Mouse (Mus musculus) myocyte (in vitro differentiated cells): ENCODE results near the gene Fbxo3. TPM values are rescaled to one million over a fixed set of nuclear protein-coding genes. Genes with fewer than 3 reads are reported as not detected.
"Not testable (repeated sequence)": the region's sequence is repeated elsewhere in the genome, so short reads cannot be mapped to it uniquely, and the experiment has no call there.

ENCODE experiments used
- H3K27me3 ChIP-seq: one replicate; pipeline ENCODE4 v1.6.1; 2011; ENCODE audit not compliant: control insufficient read depth, insufficient read depth, insufficient read length
- H3K36me3 ChIP-seq: one replicate; pipeline ENCODE4 v1.6.1; 2011; ENCODE audit not compliant: control insufficient read depth, insufficient read depth
- H3K4me2 ChIP-seq: one replicate; pipeline ENCODE4 v1.6.1; 2011; ENCODE audit warnings: low read depth, control low read depth
- H3K4me3 ChIP-seq: one replicate; pipeline ENCODE4 v1.5.1; 2011; ENCODE audit warnings: mild to moderate bottlenecking, control low read depth, moderate library complexity
- H3K79me2 ChIP-seq: one replicate; pipeline ENCODE4 v1.6.1; 2011; ENCODE audit not compliant: control insufficient read depth, insufficient read depth
- H3ac ChIP-seq: one replicate; pipeline ENCODE4 v1.6.1; 2011; ENCODE audit not compliant: control insufficient read depth, insufficient read length
- CEBPB ChIP-seq: IDR thresholded peaks from 2 replicates; pipeline ENCODE4 v1.6.1; 2011; ENCODE audit warnings: mild to moderate bottlenecking, moderate library complexity; ENCODE audit not compliant: poor library complexity, insufficient read depth, severe bottlenecking
- E2F4 ChIP-seq: IDR thresholded peaks from one replicate; pipeline ENCODE4 v1.6.1; 2011; ENCODE audit warnings: mild to moderate bottlenecking, control low read depth, moderate library complexity; ENCODE audit not compliant: insufficient read depth
- MYOG ChIP-seq, 3 experiments: IDR thresholded peaks; one replicate each; pipeline ENCODE4 v1.6.1; 2011; ENCODE audit warnings: control low read depth in 2 of 3, low read depth in 2 of 3, mild to moderate bottlenecking in 2 of 3; ENCODE audit not compliant: insufficient read length in 2 of 3, control insufficient read depth in 1 of 3, insufficient read depth in 1 of 3
- POLR2A ChIP-seq: IDR thresholded peaks from one replicate; pipeline ENCODE4 v1.6.1; 2011; ENCODE audit warnings: low read depth, mild to moderate bottlenecking, control low read depth, moderate library complexity; ENCODE audit not compliant: insufficient read length
- POLR2AphosphoS2 ChIP-seq: IDR thresholded peaks from one replicate; pipeline ENCODE4 v1.6.1; 2011; ENCODE audit warnings: low read depth, control low read depth; ENCODE audit not compliant: insufficient read length
- REST ChIP-seq: IDR thresholded peaks from one replicate; pipeline ENCODE4 v1.6.1; 2011; ENCODE audit warnings: mild to moderate bottlenecking, control low read depth, moderate library complexity; ENCODE audit not compliant: insufficient read depth, insufficient read length
- SRF ChIP-seq: IDR thresholded peaks from one replicate; pipeline ENCODE4 v1.6.1; 2011; ENCODE audit warnings: low read depth; ENCODE audit not compliant: control insufficient read depth, insufficient read length
- TCF12 ChIP-seq: IDR thresholded peaks from one replicate; pipeline ENCODE4 v1.6.1; 2011; ENCODE audit warnings: mild to moderate bottlenecking, control low read depth; ENCODE audit not compliant: poor library complexity, insufficient read depth, severe bottlenecking
- USF1 ChIP-seq: IDR thresholded peaks from one replicate; pipeline ENCODE4 v1.6.1; 2011; ENCODE audit warnings: low read depth, mild to moderate bottlenecking, control low read depth, moderate library complexity
- polyA plus RNA-seq: library from polyadenylated mRNA; unstranded; fragments of >200 nt; fragmentation: generic; extraction: Trizol; gene quantifications from one replicate; pipeline ENCODE4 v1.2.1, GENCODE M21; 2012; ENCODE audit warnings: missing spikeins

The Fbxo3 gene
- polyA plus RNA-seq, 1 experiment = 9.3 TPM

DNA sequence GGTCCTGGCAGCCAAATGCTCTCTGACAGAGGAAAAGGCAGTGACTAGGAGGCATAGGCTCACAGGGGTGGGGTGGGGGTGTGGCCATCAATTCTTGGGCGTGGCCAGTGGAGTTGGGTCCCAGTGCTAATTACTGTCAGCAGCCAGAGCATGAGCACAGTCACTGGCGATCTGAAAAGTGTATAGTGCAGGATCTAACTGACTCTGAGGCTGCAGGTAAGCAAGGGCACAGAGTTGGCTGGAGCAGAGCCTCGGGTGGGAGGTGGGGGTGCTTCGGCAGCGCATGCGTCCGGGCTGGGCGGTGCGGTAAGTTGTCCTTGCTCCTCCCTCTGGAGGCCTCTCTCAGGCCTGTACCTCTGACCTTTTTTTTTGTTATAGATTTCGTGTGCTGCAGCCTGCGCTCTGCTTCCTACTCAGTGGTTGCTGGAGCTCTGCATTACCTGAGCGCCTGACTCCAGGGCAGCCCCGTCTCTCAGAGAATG lies 42.2 kb downstream of the Fbxo3 start, which contains the start of gene Cd59b:
TSS of gene Cd59b (plus strand) at position 146 of the 482 bp plus-strand sequence.
- H3K4me2 ChIP-seq = no peak within 1 kb of the TSS
- H3K4me3 ChIP-seq = no peak within 1 kb of the TSS

GRCm38 (mm10) chr2:104078285-104078684 lies 50.8 kb downstream of the Fbxo3 start:
- not testable (repeated sequence) for H3K27me3 ChIP-seq, H3K36me3 ChIP-seq, H3ac ChIP-seq, H3K4me2 ChIP-seq, H3K79me2 ChIP-seq, H3K4me3 ChIP-seq

More for the DNA sequence above, 42.2 kb downstream of the Fbxo3 start, which contains the start of gene Cd59b:
- H3K27me3 ChIP-seq = peaks cover 3% of the 10 kb centered on the region
- H3ac ChIP-seq = no peak within 1 kb of the TSS
- H3K79me2 ChIP-seq = no peaks in the 10 kb centered on the region
- TF ChIP-seq E2F4 (no peak), USF1 (no peak), POLR2AphosphoS2 (no peak), MYOG (IDR thresholded peaks at IDR 0.05; ENCODE audit: control insufficient read depth in 1 of 3, insufficient read depth in 1 of 3, insufficient read length in 2 of 3, low read depth in 2 of 3) (no peak), POLR2A (no peak), TCF12 (no peak), REST (no peak)
- no peaks in the 10 kb centered on the region for H3K36me3 ChIP-seq

- not testable (repeated sequence) for H3ac ChIP-seq, H3K79me2 ChIP-seq, H3K36me3 ChIP-seq, H3K27me3 ChIP-seq, H3K4me2 ChIP-seq, H3K4me3 ChIP-seq
These were observed 54.0 kb downstream of the Fbxo3 start for GRCm38 (mm10) chr2:104081436-104082050.

- H3K4me3 ChIP-seq = no peak overlapping the region
- H3ac ChIP-seq = no peak overlapping the region
- TF ChIP-seq MYOG (IDR thresholded peaks at IDR 0.05; ENCODE audit: control insufficient read depth in 1 of 3, insufficient read depth in 1 of 3, insufficient read length in 2 of 3, low read depth in 2 of 3) = no peak
- TF ChIP-seq SRF = no peak
- TF ChIP-seq CEBPB = no peak
- no peak for TF ChIP-seq POLR2AphosphoS2
- TF ChIP-seq USF1 = no peak
- no peak for TF ChIP-seq REST
- no peak for TF ChIP-seq POLR2A
- no peak for TF ChIP-seq TCF12
- TF ChIP-seq E2F4 = no peak
- H3K27me3 ChIP-seq = no peaks in the 10 kb centered on the region
- no peaks in the 10 kb centered on the region for H3K79me2 ChIP-seq
- H3K36me3 ChIP-seq = no peaks in the 10 kb centered on the region
- no peak overlapping the region for H3K4me2 ChIP-seq
These were observed 55.0 kb downstream of the Fbxo3 start for GRCm38 (mm10) chr2:104082474-104082873.

DNA sequence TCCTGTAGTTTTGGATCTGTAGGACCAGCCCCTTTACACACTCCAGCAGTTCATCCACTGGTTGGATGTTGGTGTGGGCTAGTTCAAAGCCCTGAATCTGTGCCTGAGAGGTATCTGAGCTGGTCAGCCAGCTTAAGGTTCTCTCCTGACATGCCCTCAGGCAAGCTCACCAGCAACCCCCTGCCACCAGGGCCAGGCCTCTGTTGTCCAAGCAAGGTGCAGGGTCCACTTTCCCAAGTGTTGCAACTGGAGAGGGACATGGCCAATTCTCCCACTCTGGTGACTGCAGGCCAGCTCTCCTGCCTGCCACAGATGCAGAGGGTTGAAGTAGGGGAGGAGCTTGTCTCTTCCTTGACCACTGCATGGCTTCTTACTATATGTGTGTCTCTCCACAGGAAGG lies 56.5 kb downstream of the Fbxo3 start:
- not testable (repeated sequence) for H3K4me2 ChIP-seq, H3K27me3 ChIP-seq, H3K79me2 ChIP-seq, H3ac ChIP-seq, H3K4me3 ChIP-seq, H3K36me3 ChIP-seq

- H3K4me3 ChIP-seq, H3K79me2 ChIP-seq, H3K4me2 ChIP-seq, H3K36me3 ChIP-seq, H3K27me3 ChIP-seq, H3ac ChIP-seq: not testable (repeated sequence)
These were observed 60.0 kb downstream of the Fbxo3 start for GRCm38 (mm10) chr2:104087562-104087961.

DNA sequence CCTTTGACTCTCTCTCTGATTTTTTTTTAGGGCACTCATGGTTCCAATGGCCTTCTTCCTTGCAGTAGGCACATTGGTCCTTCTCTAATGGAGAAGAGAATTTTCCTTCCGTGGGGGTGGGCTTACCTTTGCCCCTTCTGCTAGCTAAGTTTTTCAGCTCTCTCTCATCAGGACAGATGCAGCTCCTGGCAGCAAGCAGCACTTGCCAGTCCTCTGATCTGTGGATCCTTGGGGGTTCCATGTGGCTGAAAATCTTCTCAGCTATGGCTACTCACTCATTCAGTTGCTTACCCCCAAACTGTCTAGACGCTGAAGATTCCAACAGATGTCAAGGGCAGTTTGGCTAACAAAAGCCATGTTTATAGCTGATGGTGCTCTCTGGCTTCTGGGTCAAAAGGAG lies 65.8 kb downstream of the Fbxo3 start:
- H3K4me3 ChIP-seq = no peak overlapping the region
- H3K27me3 ChIP-seq = peaks cover 7% of the 10 kb centered on the region
- no peaks in the 10 kb centered on the region for H3K79me2 ChIP-seq
- no peak for TF ChIP-seq MYOG (IDR thresholded peaks at IDR 0.05; ENCODE audit: control insufficient read depth in 1 of 3, insufficient read depth in 1 of 3, insufficient read length in 2 of 3, low read depth in 2 of 3)
- TF ChIP-seq POLR2A = no peak
- H3ac ChIP-seq = no peak overlapping the region
- no peaks in the 10 kb centered on the region for H3K36me3 ChIP-seq
- no peak overlapping the region for H3K4me2 ChIP-seq
